Mouse (Mus musculus) cerebellum, adult 2 months (tissue): Measurements from ENCODE around the gene Ankub1.

Experiments
- CTCF ChIP-seq: fragments of 200-500 bp; IDR thresholded peaks from 2 replicates; pipeline ENCODE4 v1.5.1; 2011; ENCODE audit warnings: low read depth, mild to moderate bottlenecking, control low read depth, low read length, moderate library complexity, borderline replicate concordance; ENCODE audit not compliant: insufficient read depth
- POLR2A ChIP-seq: fragments of 200-500 bp; IDR thresholded peaks from 2 replicates; pipeline ENCODE4 v1.6.1; 2011; ENCODE audit warnings: low read length, control low read depth, borderline replicate concordance; ENCODE audit not compliant: insufficient read depth

DNA sequence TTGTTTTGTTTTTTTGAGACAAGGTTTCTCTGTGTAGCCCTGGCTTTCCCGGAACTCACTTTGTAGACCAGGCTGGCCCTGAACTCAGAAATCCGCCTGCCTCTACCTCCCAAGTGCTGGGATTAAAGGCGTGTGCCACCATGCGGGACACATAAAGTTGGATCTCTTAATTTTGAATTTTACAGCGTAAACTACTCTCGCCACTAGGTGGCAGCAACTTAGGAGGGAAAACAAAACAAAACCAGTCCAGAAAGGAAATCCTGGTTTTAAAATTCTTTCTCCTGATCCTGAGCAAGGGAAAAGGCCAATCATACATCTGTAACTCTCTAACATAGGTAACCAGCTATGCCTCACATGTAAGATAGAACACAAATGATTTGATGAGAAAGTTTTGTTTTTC is 28.9 kb downstream of the Ankub1 start:
- TF ChIP-seq POLR2A: no peak
- peak; percentile 23; the same call in 1 of the 2 replicates for TF ChIP-seq CTCF
